Mouse (Mus musculus): ENCODE measurements at regions not wholly inside any gene's neighbourhood (a gene's known extent, or its start where the extent isn't known, plus 50 kb on each side); places are given as distances from the start of the nearest gene placed in this dataset.

DNA sequence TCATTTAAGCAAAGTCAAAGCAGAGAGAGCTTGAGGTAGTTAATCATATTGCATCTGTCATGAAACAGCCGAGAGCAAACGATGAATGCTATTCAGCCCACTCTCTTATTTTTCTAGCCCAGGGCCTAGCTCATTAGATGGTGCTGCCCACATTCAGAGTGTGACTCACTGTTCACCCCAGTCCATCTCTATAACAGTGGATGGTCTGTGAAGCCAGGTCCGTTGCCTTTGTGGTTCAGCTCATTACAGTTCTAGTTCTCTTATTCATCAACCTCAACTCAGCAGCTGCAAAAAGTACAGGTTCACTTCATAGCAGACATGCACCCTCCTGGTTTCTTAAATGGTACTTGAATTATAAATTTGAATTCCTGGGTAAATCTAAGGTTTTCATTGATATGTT is 551.2 kb downstream of the Ets1 start:
- Histone ChIP-seq H3K27ac (ENCODE audit: low read length) (no peak overlapping the region), H3K4me1 (ENCODE audit: control insufficient read depth, insufficient read depth, low read length) (no peaks in the 10 kb centered on the region), H3K9ac (replicated peaks; ENCODE audit: low read depth, low read length) (no peak overlapping the region), H3K4me3 (ENCODE audit: low read depth, low read length) (no peak overlapping the region), H3K4me2 (replicated peaks; ENCODE audit: low read depth, low read length) (no peak overlapping the region), H3K9me3 (ENCODE audit: control insufficient read depth, low read depth, low read length) (no peaks in the 10 kb centered on the region), H3K36me3 (ENCODE audit: control insufficient read depth, insufficient read depth, low read length) (no peaks in the 10 kb centered on the region), H3K27me3 (ENCODE audit: control insufficient read depth, insufficient read depth, low read length) (no peaks in the 10 kb centered on the region)
- 64% methylated on average over 3 of the region's 3 CpGs for WGBS
- ATAC-seq (ENCODE audit: insufficient number of reproducible peaks, insufficient read depth, low FRiP score, low read depth) = no peak

DNA sequence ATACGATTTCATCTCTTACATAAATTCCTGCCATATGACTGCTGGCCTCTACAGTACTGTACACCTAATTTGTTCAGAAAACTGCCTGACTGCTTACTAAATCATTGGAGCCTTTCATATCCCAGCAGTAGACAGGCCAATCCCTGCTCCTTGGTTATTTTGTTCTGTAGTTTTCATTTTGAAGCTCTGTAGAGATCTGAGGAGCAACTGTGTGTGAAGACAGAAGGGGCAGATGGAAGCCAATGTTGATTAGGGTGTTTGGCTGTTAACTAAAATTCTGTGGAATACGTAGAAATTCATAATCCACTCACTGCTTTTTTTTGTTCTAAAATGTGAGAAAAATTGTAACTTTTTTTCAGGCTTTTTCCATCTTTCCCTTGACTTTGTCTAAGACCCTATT is 573.1 kb downstream of the Ets1 start:
- H3K27ac ChIP-seq (ENCODE audit: low read length) = no peak overlapping the region
- no peaks in the 10 kb centered on the region for H3K4me1 ChIP-seq (ENCODE audit: control insufficient read depth, insufficient read depth, low read length)
- no peaks in the 10 kb centered on the region for H3K27me3 ChIP-seq (ENCODE audit: control insufficient read depth, insufficient read depth, low read length)
- no peak overlapping the region for H3K4me3 ChIP-seq (ENCODE audit: low read depth, low read length)
- no peak overlapping the region for H3K9ac ChIP-seq (replicated peaks; ENCODE audit: low read depth, low read length)
- H3K9me3 ChIP-seq (ENCODE audit: control insufficient read depth, low read depth, low read length) = no peaks in the 10 kb centered on the region
- WGBS = 91% methylated on average over 2 of the region's 2 CpGs
- no peak overlapping the region for H3K4me2 ChIP-seq (replicated peaks; ENCODE audit: low read depth, low read length)
- no peaks in the 10 kb centered on the region for H3K36me3 ChIP-seq (ENCODE audit: control insufficient read depth, insufficient read depth, low read length)
- ATAC-seq (ENCODE audit: insufficient number of reproducible peaks, insufficient read depth, low FRiP score, low read depth) = no peak

DNA sequence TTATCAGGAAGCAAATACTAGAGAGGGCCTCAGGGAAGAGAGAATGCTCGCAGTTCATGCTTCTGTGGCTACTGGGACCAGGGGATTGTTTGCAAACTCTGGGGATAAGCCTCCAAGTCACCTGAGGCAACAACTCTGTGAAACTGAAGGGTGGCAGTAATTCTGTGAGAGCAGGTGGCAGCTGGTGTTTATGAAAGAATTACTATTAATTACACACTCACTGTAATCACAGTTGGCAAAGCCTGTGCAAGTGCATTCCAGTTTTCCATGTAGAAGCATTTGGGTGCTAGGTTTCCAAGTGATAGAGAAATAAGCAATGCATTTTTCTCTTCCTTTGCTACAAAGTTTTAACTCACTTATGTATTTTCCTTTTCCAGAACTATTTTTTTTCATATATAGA is 578.5 kb downstream of the Ets1 start:
- WGBS = 52% methylated on average over 1 of the region's 1 CpGs
- Histone ChIP-seq H3K36me3 (ENCODE audit: control insufficient read depth, insufficient read depth, low read length) (no peaks in the 10 kb centered on the region), H3K27me3 (ENCODE audit: control insufficient read depth, insufficient read depth, low read length) (no peaks in the 10 kb centered on the region), H3K4me1 (ENCODE audit: control insufficient read depth, insufficient read depth, low read length) (no peaks in the 10 kb centered on the region), H3K4me3 (ENCODE audit: low read depth, low read length) (no peak overlapping the region), H3K4me2 (replicated peaks; ENCODE audit: low read depth, low read length) (no peak overlapping the region), H3K9ac (replicated peaks; ENCODE audit: low read depth, low read length) (no peak overlapping the region), H3K9me3 (ENCODE audit: control insufficient read depth, low read depth, low read length) (no peaks in the 10 kb centered on the region), H3K27ac (ENCODE audit: low read length) (no peak overlapping the region)
- ATAC-seq (ENCODE audit: insufficient number of reproducible peaks, insufficient read depth, low FRiP score, low read depth) = no peak

DNA sequence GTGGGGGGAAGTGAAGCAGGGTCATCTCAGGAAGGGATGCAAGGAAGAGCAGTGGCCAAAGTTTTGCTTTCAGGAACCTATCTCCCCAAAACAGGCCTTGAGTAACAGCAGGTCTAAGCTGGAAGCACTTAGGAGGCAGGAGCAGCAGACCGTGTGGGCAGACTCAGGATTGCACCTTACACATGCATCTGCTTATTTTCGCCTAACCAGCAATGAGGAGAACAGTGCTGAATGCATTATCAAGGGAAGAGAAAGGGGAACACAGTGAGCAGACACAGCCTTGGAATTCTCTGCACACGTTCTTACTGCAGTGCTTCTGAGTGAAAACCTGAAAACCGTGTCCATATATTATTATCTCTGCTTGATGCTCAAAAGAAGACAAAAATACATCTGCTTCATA is 585.0 kb downstream of the Ets1 start:
- Histone ChIP-seq H3K4me3 (ENCODE audit: low read depth, low read length) (no peak overlapping the region), H3K27me3 (ENCODE audit: control insufficient read depth, insufficient read depth, low read length) (no peaks in the 10 kb centered on the region), H3K27ac (ENCODE audit: low read length) (no peak overlapping the region), H3K4me2 (replicated peaks; ENCODE audit: low read depth, low read length) (no peak overlapping the region), H3K9ac (replicated peaks; ENCODE audit: low read depth, low read length) (no peak overlapping the region), H3K9me3 (ENCODE audit: control insufficient read depth, low read depth, low read length) (no peaks in the 10 kb centered on the region), H3K4me1 (ENCODE audit: control insufficient read depth, insufficient read depth, low read length) (no peaks in the 10 kb centered on the region), H3K36me3 (ENCODE audit: control insufficient read depth, insufficient read depth, low read length) (no peaks in the 10 kb centered on the region)
- 79% methylated on average over 4 of the region's 4 CpGs for WGBS
- no peak for ATAC-seq (ENCODE audit: insufficient number of reproducible peaks, insufficient read depth, low FRiP score, low read depth)

DNA sequence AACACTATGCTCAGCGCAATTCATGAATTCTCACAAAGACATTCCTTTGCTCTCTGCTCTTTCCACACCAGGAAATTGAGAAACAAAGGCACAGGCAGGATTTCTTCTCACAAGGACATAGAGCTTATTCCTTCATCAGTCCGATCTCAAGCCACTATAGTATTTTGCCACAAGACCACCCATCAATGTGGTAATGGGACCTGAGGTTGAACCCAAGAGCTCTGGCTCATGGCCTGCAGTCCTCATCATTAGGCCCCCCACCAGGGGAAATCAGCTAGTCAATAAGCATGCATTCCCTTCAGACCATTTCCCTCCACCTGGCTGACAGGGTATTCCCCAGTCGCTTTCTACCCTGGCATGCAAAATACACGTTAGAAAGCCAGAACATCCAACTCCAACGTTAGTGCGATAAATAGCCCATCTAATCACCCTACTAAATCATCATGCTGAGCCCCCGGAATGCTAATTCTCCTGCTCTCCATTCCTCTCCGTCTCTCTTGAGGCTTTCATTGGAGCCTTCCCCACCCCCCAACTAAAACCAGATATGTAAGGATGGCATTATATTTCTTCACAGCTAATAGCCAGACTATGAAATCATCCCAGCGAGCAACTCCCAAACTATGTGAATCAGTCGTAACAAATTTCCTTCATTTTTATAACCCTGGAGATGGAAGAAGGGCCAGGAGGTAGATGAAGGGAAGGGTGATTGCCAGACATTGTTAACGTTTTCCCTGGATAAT is 586.2 kb downstream of the Ets1 start:
- WGBS = 59% methylated on average over 11 of the region's 11 CpGs
- no peak for ATAC-seq (ENCODE audit: insufficient number of reproducible peaks, insufficient read depth, low FRiP score, low read depth)

DNA sequence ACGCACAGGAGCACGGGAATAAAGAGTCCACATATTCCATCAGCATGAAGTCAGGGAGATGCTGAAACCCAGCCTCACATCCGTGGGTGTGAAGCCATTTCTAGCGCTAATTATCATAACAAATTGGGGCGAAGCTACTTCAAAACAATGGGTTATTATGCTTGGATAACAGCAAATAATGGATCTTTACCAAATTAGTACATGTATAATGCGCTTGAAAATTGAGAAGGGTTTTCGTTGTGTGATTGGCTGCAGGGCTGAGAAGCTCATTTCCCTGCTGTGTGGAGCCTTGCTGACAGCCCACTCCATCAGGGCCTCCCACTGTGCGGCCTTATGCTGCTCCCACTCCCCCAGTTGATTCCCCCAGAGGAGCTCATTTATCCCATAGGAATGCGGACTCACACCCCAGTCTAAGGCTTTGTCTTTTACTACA is 597.7 kb downstream of the Ets1 start:
- H3K9ac ChIP-seq (replicated peaks; ENCODE audit: low read depth, low read length) = no peak overlapping the region
- no peaks in the 10 kb centered on the region for H3K27me3 ChIP-seq (ENCODE audit: control insufficient read depth, insufficient read depth, low read length)
- ATAC-seq (ENCODE audit: insufficient number of reproducible peaks, insufficient read depth, low FRiP score, low read depth) = no peak
- no peaks in the 10 kb centered on the region for H3K36me3 ChIP-seq (ENCODE audit: control insufficient read depth, insufficient read depth, low read length)
- no peak overlapping the region for H3K27ac ChIP-seq (ENCODE audit: low read length)
- H3K9me3 ChIP-seq (ENCODE audit: control insufficient read depth, low read depth, low read length) = no peaks in the 10 kb centered on the region
- H3K4me3 ChIP-seq (ENCODE audit: low read depth, low read length) = no peak overlapping the region
- no peaks in the 10 kb centered on the region for H3K4me1 ChIP-seq (ENCODE audit: control insufficient read depth, insufficient read depth, low read length)
- no peak overlapping the region for H3K4me2 ChIP-seq (replicated peaks; ENCODE audit: low read depth, low read length)
- 36% methylated on average over 9 of the region's 9 CpGs for WGBS

More for the DNA sequence above, 586.2 kb downstream of the Ets1 start:
- Histone ChIP-seq H3K4me3 (ENCODE audit: low read depth, low read length) (no peak overlapping the region), H3K9ac (replicated peaks; ENCODE audit: low read depth, low read length) (no peak overlapping the region), H3K4me1 (ENCODE audit: control insufficient read depth, insufficient read depth, low read length) (no peaks in the 10 kb centered on the region), H3K27me3 (ENCODE audit: control insufficient read depth, insufficient read depth, low read length) (no peaks in the 10 kb centered on the region), H3K36me3 (ENCODE audit: control insufficient read depth, insufficient read depth, low read length) (no peaks in the 10 kb centered on the region), H3K27ac (ENCODE audit: low read length) (no peak overlapping the region), H3K4me2 (replicated peaks; ENCODE audit: low read depth, low read length) (no peak overlapping the region), H3K9me3 (ENCODE audit: control insufficient read depth, low read depth, low read length) (no peaks in the 10 kb centered on the region)

DNA sequence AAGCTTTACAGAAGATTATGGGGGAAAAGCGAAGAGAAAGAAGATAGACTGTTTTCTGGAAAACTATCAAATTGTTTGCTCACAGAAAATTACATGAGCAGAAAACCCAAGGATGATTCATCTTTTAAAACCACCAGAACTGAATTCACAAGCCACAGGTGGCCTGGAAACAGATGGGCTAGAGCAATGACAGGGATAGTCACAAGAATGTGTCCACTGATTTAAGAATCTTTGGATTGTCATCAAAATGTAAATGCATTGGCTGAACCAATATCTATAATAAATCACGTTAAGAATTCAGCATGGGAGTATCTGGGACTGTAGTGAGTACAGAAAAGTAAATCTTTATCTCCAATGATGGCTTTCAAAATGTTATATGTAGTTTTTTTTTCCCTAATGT is 602.2 kb downstream of the Ets1 start:
- ATAC-seq (ENCODE audit: insufficient number of reproducible peaks, insufficient read depth, low FRiP score, low read depth) = no peak
- H3K27ac ChIP-seq (ENCODE audit: low read length) = no peak overlapping the region
- no peaks in the 10 kb centered on the region for H3K4me1 ChIP-seq (ENCODE audit: control insufficient read depth, insufficient read depth, low read length)
- no peak overlapping the region for H3K9ac ChIP-seq (replicated peaks; ENCODE audit: low read depth, low read length)
- H3K36me3 ChIP-seq (ENCODE audit: control insufficient read depth, insufficient read depth, low read length) = no peaks in the 10 kb centered on the region
- H3K27me3 ChIP-seq (ENCODE audit: control insufficient read depth, insufficient read depth, low read length) = no peaks in the 10 kb centered on the region
- H3K4me3 ChIP-seq (ENCODE audit: low read depth, low read length) = no peak overlapping the region
- WGBS = 86% methylated on average over 2 of the region's 2 CpGs
- H3K4me2 ChIP-seq (replicated peaks; ENCODE audit: low read depth, low read length) = no peak overlapping the region
- H3K9me3 ChIP-seq (ENCODE audit: control insufficient read depth, low read depth, low read length) = no peaks in the 10 kb centered on the region

DNA sequence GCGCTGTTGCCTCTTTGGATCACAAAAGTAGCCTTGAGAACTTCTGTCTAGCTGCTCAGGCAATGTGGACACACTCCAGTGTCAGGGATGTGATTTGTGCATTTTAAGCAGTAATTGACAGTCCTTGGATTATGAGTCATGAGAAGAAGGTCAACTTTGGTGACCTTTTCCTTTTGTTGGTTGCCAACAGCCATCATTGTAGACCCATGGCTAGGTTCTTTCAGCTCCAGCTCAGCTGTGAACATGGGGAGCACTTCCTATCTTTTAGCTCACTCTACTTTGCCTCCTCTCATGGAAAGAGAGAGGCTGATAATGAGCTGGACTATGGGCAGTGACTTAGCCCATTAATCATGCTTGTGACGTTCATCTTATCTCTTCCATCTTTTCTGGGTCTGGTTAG is 602.8 kb downstream of the Ets1 start:
- Histone ChIP-seq H3K4me2 (replicated peaks; ENCODE audit: low read depth, low read length) (no peak overlapping the region), H3K27ac (ENCODE audit: low read length) (no peak overlapping the region), H3K9ac (replicated peaks; ENCODE audit: low read depth, low read length) (no peak overlapping the region), H3K36me3 (ENCODE audit: control insufficient read depth, insufficient read depth, low read length) (no peaks in the 10 kb centered on the region), H3K4me1 (ENCODE audit: control insufficient read depth, insufficient read depth, low read length) (no peaks in the 10 kb centered on the region), H3K9me3 (ENCODE audit: control insufficient read depth, low read depth, low read length) (no peaks in the 10 kb centered on the region), H3K27me3 (ENCODE audit: control insufficient read depth, insufficient read depth, low read length) (no peaks in the 10 kb centered on the region), H3K4me3 (ENCODE audit: low read depth, low read length) (no peak overlapping the region)
- ATAC-seq (ENCODE audit: insufficient number of reproducible peaks, insufficient read depth, low FRiP score, low read depth) = no peak
- WGBS = 57% methylated on average over 2 of the region's 2 CpGs

DNA sequence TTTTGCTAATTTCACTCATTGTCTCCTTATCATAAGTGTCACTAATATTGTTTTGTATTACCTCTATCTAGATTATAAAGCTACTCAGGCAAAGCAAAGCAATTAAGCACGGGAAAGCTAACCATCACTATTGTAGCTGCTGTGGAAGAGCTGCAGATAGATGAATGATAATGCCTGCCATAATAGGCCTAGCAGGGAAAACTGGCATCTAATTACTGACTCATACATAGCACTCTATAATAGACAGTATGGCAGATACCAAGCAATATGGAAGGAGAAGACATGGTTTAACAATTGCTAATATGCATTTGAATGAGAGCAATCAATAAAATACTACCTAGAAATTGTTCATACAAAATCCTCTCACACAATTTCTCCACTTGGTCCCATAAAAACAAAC is 604.5 kb downstream of the Ets1 start:
- Histone ChIP-seq H3K9ac (replicated peaks; ENCODE audit: low read depth, low read length) (no peak overlapping the region), H3K4me3 (ENCODE audit: low read depth, low read length) (no peak overlapping the region), H3K4me2 (replicated peaks; ENCODE audit: low read depth, low read length) (no peak overlapping the region), H3K9me3 (ENCODE audit: control insufficient read depth, low read depth, low read length) (no peaks in the 10 kb centered on the region), H3K4me1 (ENCODE audit: control insufficient read depth, insufficient read depth, low read length) (no peaks in the 10 kb centered on the region), H3K27ac (ENCODE audit: low read length) (no peak overlapping the region), H3K27me3 (ENCODE audit: control insufficient read depth, insufficient read depth, low read length) (no peaks in the 10 kb centered on the region), H3K36me3 (ENCODE audit: control insufficient read depth, insufficient read depth, low read length) (no peaks in the 10 kb centered on the region)
- ATAC-seq (ENCODE audit: insufficient number of reproducible peaks, insufficient read depth, low FRiP score, low read depth) = no peak
- 52% methylated on average over 1 of the region's 1 CpGs for WGBS

Measured in stomach, embryonic 14.5 days (tissue).